Mouse (Mus musculus): ENCODE measurements around the gene Tenm4. TPM values are rescaled to one million over a fixed set of nuclear protein-coding genes. Genes with fewer than 3 reads are reported as not detected.

The Tenm4 gene
- total and polyA plus RNA-seq, 3 experiments, result 0.03 to 0.26 (median 0.04) TPM

GRCm38 (mm10) chr7:96604091-96604745, 433.2 kb downstream of the Tenm4 start:
- TF ChIP-seq JUN (IDR thresholded peaks at IDR 0.05; ENCODE audit: insufficient read depth, low read depth, low read length), result no peak
- no peak for TF ChIP-seq TCF12 (IDR thresholded peaks at IDR 0.05; ENCODE audit: low read depth, low read length)
- TF ChIP-seq E2F4 (IDR thresholded peaks at IDR 0.05; ENCODE audit: insufficient replicate concordance, low read depth, low read length), result no peak
- no peak for TF ChIP-seq ETS1 (conservative IDR thresholded peaks at IDR 0.05; ENCODE audit: low read depth, low read length)
- no peak for TF ChIP-seq TBP (conservative IDR thresholded peaks at IDR 0.05; ENCODE audit: low read depth, low read length)
- no peak for TF ChIP-seq RAD21 (IDR thresholded peaks at IDR 0.05; ENCODE audit: low read depth, low read length)
- no peak for TF ChIP-seq ZMIZ1 (IDR thresholded peaks at IDR 0.05; ENCODE audit: low read depth, low read length)
- no peak for TF ChIP-seq MEF2A (IDR thresholded peaks at IDR 0.05; ENCODE audit: borderline replicate concordance, low read depth, low read length)
- no peak for TF ChIP-seq ZKSCAN1 (IDR thresholded peaks at IDR 0.05; ENCODE audit: borderline replicate concordance, low read depth, low read length)
- no peak for TF ChIP-seq USF2 (conservative IDR thresholded peaks at IDR 0.05; ENCODE audit: low read depth, low read length)
- TF ChIP-seq MAFK (IDR thresholded peaks at IDR 0.05; ENCODE audit: insufficient replicate concordance, low read length), result no peak
- no peak for TF ChIP-seq KAT2A (IDR thresholded peaks at IDR 0.05; ENCODE audit: insufficient replicate concordance, low read length)
- TF ChIP-seq POLR2AphosphoS2 (IDR thresholded peaks at IDR 0.05; ENCODE audit: low read depth, low read length), result no peak
- dilution Hi-C loops (cut with MboI; ENCODE audit: extremely low pct_ligation_motif_present, extremely low pct_unique_long_range_greater_than_20kb, low sequenced_read_pairs) (no loop called here), in situ Hi-C loops (cut with MboI; ENCODE audit: low pct_ligation_motif_present, low pct_unique_long_range_greater_than_20kb, low sequenced_read_pairs) (no loop called here)

GRCm38 (mm10) chr7:96605316-96605715, 434.3 kb downstream of the Tenm4 start:
- no peak for TF ChIP-seq SIN3A (IDR thresholded peaks at IDR 0.05; ENCODE audit: low read length)
- TF ChIP-seq POLR2A (IDR thresholded peaks at IDR 0.05; ENCODE audit: low read depth, low read length), result no peak
- no peak for TF ChIP-seq CTCF (conservative IDR thresholded peaks at IDR 0.05 in 1 of 2, IDR thresholded peaks at IDR 0.05 in 1 of 2; ENCODE audit: low read depth in 2 of 2, low read length in 2 of 2)
- no peak for TF ChIP-seq RCOR1 (conservative IDR thresholded peaks at IDR 0.05; ENCODE audit: low read depth, low read length)
- TF ChIP-seq RAD21 (IDR thresholded peaks at IDR 0.05; ENCODE audit: low read depth, low read length), result no peak
- TF ChIP-seq GABPA (IDR thresholded peaks at IDR 0.05; ENCODE audit: insufficient replicate concordance, low read depth, low read length), result no peak
- no peak for TF ChIP-seq HCFC1 (IDR thresholded peaks at IDR 0.05; ENCODE audit: low read depth, low read length)
- no peak for TF ChIP-seq MAFK (IDR thresholded peaks at IDR 0.05; ENCODE audit: insufficient replicate concordance, low read length)
- no peak for TF ChIP-seq E2F4 (IDR thresholded peaks at IDR 0.05; ENCODE audit: insufficient replicate concordance, low read depth, low read length)
- TF ChIP-seq JUN (IDR thresholded peaks at IDR 0.05; ENCODE audit: insufficient read depth, low read depth, low read length), result no peak
- no peak for TF ChIP-seq ZMIZ1 (IDR thresholded peaks at IDR 0.05; ENCODE audit: low read depth, low read length)
- H3K36me3 ChIP-seq (replicated peaks in 1 of 2; ENCODE audit: control insufficient read depth in 1 of 2, insufficient read depth in 1 of 2, low read length in 1 of 2), result no peaks in the 10 kb centered on the region
- peaks cover 0 to 5% of the 10 kb centered on the region in 2 experiments; a peak in 1 of 4 replicates for H3K4me1 ChIP-seq (ENCODE audit: control insufficient read depth in 1 of 2, insufficient read depth in 2 of 2)
- H3K9me3 ChIP-seq (replicated peaks; ENCODE audit: low read length), result no peaks in the 10 kb centered on the region
- H3K4me3 ChIP-seq (replicated peaks in 1 of 3; ENCODE audit: low read depth in 2 of 3, low read length in 2 of 3, poor library complexity in 1 of 3), result no peak overlapping the region
- no peak for DNase-seq (ENCODE audit: extremely low read depth)
- H3K27me3 ChIP-seq (replicated peaks), result no peaks in the 10 kb centered on the region
- H3K4me2 ChIP-seq (ENCODE audit: insufficient read depth, low read depth, poor library complexity, severe bottlenecking), result no peak overlapping the region
- dilution Hi-C loops (cut with MboI; ENCODE audit: extremely low pct_ligation_motif_present, extremely low pct_unique_long_range_greater_than_20kb, low sequenced_read_pairs), result no loop called here
- H3K9ac ChIP-seq (ENCODE audit: insufficient read depth, low read depth), result no peak overlapping the region
- in situ Hi-C loops (cut with MboI; ENCODE audit: low pct_ligation_motif_present, low pct_unique_long_range_greater_than_20kb, low sequenced_read_pairs), result no loop called here
- H3K27ac ChIP-seq (ENCODE audit: insufficient read depth, low read depth), result no peak overlapping the region
- no peaks in the 10 kb centered on the region for H3K79me2 ChIP-seq (replicated peaks; ENCODE audit: control insufficient read depth, extremely low read depth, insufficient read depth, poor library complexity, severe bottlenecking)

More at GRCm38 (mm10) chr7:96604091-96604745, 433.2 kb downstream of the Tenm4 start:
- H3K9ac ChIP-seq (ENCODE audit: insufficient read depth, low read depth), result no peak overlapping the region
- peaks cover 0 to 5% of the 10 kb centered on the region in 2 experiments; a peak in 1 of 4 replicates for H3K4me1 ChIP-seq (ENCODE audit: control insufficient read depth in 1 of 2, insufficient read depth in 2 of 2)
- no peaks in the 10 kb centered on the region for H3K9me3 ChIP-seq (replicated peaks; ENCODE audit: low read length)
- H3K27me3 ChIP-seq (replicated peaks), result no peaks in the 10 kb centered on the region
- H3K4me3 ChIP-seq (replicated peaks in 1 of 3; ENCODE audit: low read depth in 2 of 3, low read length in 2 of 3, poor library complexity in 1 of 3), result no peak overlapping the region
- peak; percentile 4 for DNase-seq (ENCODE audit: extremely low read depth)
- H3K79me2 ChIP-seq (replicated peaks; ENCODE audit: control insufficient read depth, extremely low read depth, insufficient read depth, poor library complexity, severe bottlenecking), result no peaks in the 10 kb centered on the region
- no peak overlapping the region for H3K27ac ChIP-seq (ENCODE audit: insufficient read depth, low read depth)
- H3K36me3 ChIP-seq (replicated peaks in 1 of 2; ENCODE audit: control insufficient read depth in 1 of 2, insufficient read depth in 1 of 2, low read length in 1 of 2), result no peaks in the 10 kb centered on the region
- no peak overlapping the region for H3K4me2 ChIP-seq (ENCODE audit: insufficient read depth, low read depth, poor library complexity, severe bottlenecking)

Measured in CH12.LX (cell line).